Mouse (Mus musculus): ENCODE results near the gene Mrnip.
A peak's percentile ranks its signal among the peaks of the same experiment; 100 is the strongest.

Mrnip gene

GRCm38 (mm10) chr11:50151374-50151773, 22.9 kb upstream of the Mrnip start:
- TF ChIP-seq GATA4 (IDR thresholded peaks at IDR 0.05; ENCODE audit: insufficient replicate concordance, low read length), result no peak

GRCm38 (mm10) chr11:50154166-50154565, 20.1 kb upstream of the Mrnip start:
- TF ChIP-seq GATA4 (IDR thresholded peaks at IDR 0.05; ENCODE audit: insufficient replicate concordance, low read length), result no peak

GRCm38 (mm10) chr11:50154777-50155520, 19.3 kb upstream of the Mrnip start:
- no peak for TF ChIP-seq GATA4 (IDR thresholded peaks at IDR 0.05; ENCODE audit: insufficient replicate concordance, low read length)

- TF ChIP-seq GATA4 (IDR thresholded peaks at IDR 0.05; ENCODE audit: insufficient replicate concordance, low read length), result no peak
These were observed 18.5 kb upstream of the Mrnip start for GRCm38 (mm10) chr11:50155785-50156184.

- no peak for TF ChIP-seq GATA4 (IDR thresholded peaks at IDR 0.05; ENCODE audit: insufficient replicate concordance, low read length)
These were observed 17.5 kb upstream of the Mrnip start for GRCm38 (mm10) chr11:50156725-50157258.

GRCm38 (mm10) chr11:50158346-50158745, 15.9 kb upstream of the Mrnip start:
- no peak for TF ChIP-seq GATA4 (IDR thresholded peaks at IDR 0.05; ENCODE audit: insufficient replicate concordance, low read length)

GRCm38 (mm10) chr11:50159347-50159746, 14.9 kb upstream of the Mrnip start:
- TF ChIP-seq GATA4 (IDR thresholded peaks at IDR 0.05; ENCODE audit: insufficient replicate concordance, low read length), result no peak

- TF ChIP-seq GATA4 (IDR thresholded peaks at IDR 0.05; ENCODE audit: insufficient replicate concordance, low read length), result no peak
These were observed 12.5 kb upstream of the Mrnip start for GRCm38 (mm10) chr11:50161578-50162304.

GRCm38 (mm10) chr11:50162338-50163050, 11.8 kb upstream of the Mrnip start:
- TF ChIP-seq GATA4 (IDR thresholded peaks at IDR 0.05; ENCODE audit: insufficient replicate concordance, low read length), result no peak

- TF ChIP-seq GATA4 (IDR thresholded peaks at IDR 0.05; ENCODE audit: insufficient replicate concordance, low read length), result no peak
These were observed 5.9 kb upstream of the Mrnip start for GRCm38 (mm10) chr11:50168352-50168751.

- peak; percentile 35; the same call in 1 of the 2 replicates for TF ChIP-seq GATA4 (IDR thresholded peaks at IDR 0.05; ENCODE audit: insufficient replicate concordance, low read length)
These were observed 515 bp downstream of the Mrnip start for GRCm38 (mm10) chr11:50174730-50175187.

- no peak for TF ChIP-seq GATA4 (IDR thresholded peaks at IDR 0.05; ENCODE audit: insufficient replicate concordance, low read length)
These were observed 2.1 kb downstream of the Mrnip start for GRCm38 (mm10) chr11:50176351-50176750.

- TF ChIP-seq GATA4 (IDR thresholded peaks at IDR 0.05; ENCODE audit: insufficient replicate concordance, low read length), result no peak
These were observed 2.9 kb downstream of the Mrnip start for GRCm38 (mm10) chr11:50177111-50177510.

- TF ChIP-seq GATA4 (IDR thresholded peaks at IDR 0.05; ENCODE audit: insufficient replicate concordance, low read length), result no peak
These were observed 4.6 kb downstream of the Mrnip start for GRCm38 (mm10) chr11:50178532-50179488.

All from liver, adult (tissue).